Mouse (Mus musculus) adrenal gland, adult 10 weeks (tissue): ENCODE results near the gene Zkscan7. TPM values are rescaled to one million over a fixed set of nuclear protein-coding genes. Genes with fewer than 3 reads are reported as not detected.

Experiments used
- polyA plus RNA-seq: library from polyadenylated mRNA; stranded (reverse); fragments of 350-450 nt; fragmentation: Illumina TruSeq; extraction: RNeasy Lipid Tissue Mini Kit (QIAGEN cat#74804); gene quantifications from one replicate; pipeline ENCODE4 v1.2.3, GENCODE M21; 2014; ENCODE audit warnings: low read depth, low replicate concordance

The Zkscan7 gene
- polyA plus RNA-seq: 21.9 TPM

GRCm38 (mm10) chr9:122885385-122885784 is at the start of gene Zkscan7:
Gene Zkscan7 (plus strand): TSS chr9:122885685.

GRCm38 (mm10) chr9:122843760-122844159 is 41.7 kb upstream of the Zkscan7 start, which contains the start of gene Gm35549:
Gene Gm35549 (minus strand): TSS chr9:122844035.

GRCm38 (mm10) chr9:122865697-122866166 is 19.8 kb upstream of the Zkscan7 start, which contains the start of gene Zfp445:
Gene Zfp445 (minus strand): TSS chr9:122866006.

GRCm38 (mm10) chr9:122922936-122923381 is 37.5 kb downstream of the Zkscan7 start, which contains the start of gene Zfp105:
Gene Zfp105 (plus strand): TSS chr9:122923072.

Other genes starting within 250 kb of the Zkscan7 start
- gene Topaz1, start 138.3 kb upstream of the Zkscan7 start, polyA plus RNA-seq: not detected
- gene Tcaim, start 80.1 kb upstream of the Zkscan7 start, polyA plus RNA-seq: 53.7 TPM
- not detected for gene Gm35549, start 41.6 kb upstream of the Zkscan7 start, polyA plus RNA-seq
- gene Zfp445, start 19.7 kb upstream of the Zkscan7 start, polyA plus RNA-seq: 173 TPM
- gene Zfp105, start 37.4 kb downstream of the Zkscan7 start, polyA plus RNA-seq: 6.7 TPM
- 109 TPM for gene 1110059G10Rik, start 65.3 kb downstream of the Zkscan7 start, polyA plus RNA-seq
- 5.4 TPM for gene Kif15, start 65.4 kb downstream of the Zkscan7 start, polyA plus RNA-seq
- 15.1 TPM for gene Tmem42, start 135.6 kb downstream of the Zkscan7 start, polyA plus RNA-seq
- gene Tgm4, start 149.0 kb downstream of the Zkscan7 start, polyA plus RNA-seq: not detected
- 50.1 TPM for gene Zdhhc3, start 227.5 kb downstream of the Zkscan7 start, polyA plus RNA-seq
- 9.0 TPM for gene Exosc7, start 227.5 kb downstream of the Zkscan7 start, polyA plus RNA-seq